Mouse (Mus musculus) myocyte (in vitro differentiated cells): ENCODE data around the gene Numb. TPM values are rescaled to one million over a fixed set of nuclear protein-coding genes. Genes with fewer than 3 reads are reported as not detected.

Experiments used
- H3K27me3 ChIP-seq: one replicate; pipeline ENCODE4 v1.6.1; 2011; ENCODE audit not compliant: control insufficient read depth, insufficient read depth, insufficient read length
- H3K36me3 ChIP-seq: one replicate; pipeline ENCODE4 v1.6.1; 2011; ENCODE audit not compliant: control insufficient read depth, insufficient read depth
- H3K4me2 ChIP-seq: one replicate; pipeline ENCODE4 v1.6.1; 2011; ENCODE audit warnings: low read depth, control low read depth
- H3K4me3 ChIP-seq: one replicate; pipeline ENCODE4 v1.5.1; 2011; ENCODE audit warnings: mild to moderate bottlenecking, control low read depth, moderate library complexity
- H3K79me2 ChIP-seq: one replicate; pipeline ENCODE4 v1.6.1; 2011; ENCODE audit not compliant: control insufficient read depth, insufficient read depth
- H3ac ChIP-seq: one replicate; pipeline ENCODE4 v1.6.1; 2011; ENCODE audit not compliant: control insufficient read depth, insufficient read length
- CEBPB ChIP-seq: IDR thresholded peaks from 2 replicates; pipeline ENCODE4 v1.6.1; 2011; ENCODE audit warnings: mild to moderate bottlenecking, moderate library complexity; ENCODE audit not compliant: poor library complexity, insufficient read depth, severe bottlenecking
- E2F4 ChIP-seq: IDR thresholded peaks from one replicate; pipeline ENCODE4 v1.6.1; 2011; ENCODE audit warnings: mild to moderate bottlenecking, control low read depth, moderate library complexity; ENCODE audit not compliant: insufficient read depth
- MAX ChIP-seq: IDR thresholded peaks from one replicate; pipeline ENCODE4 v1.6.1; 2011; ENCODE audit warnings: low read depth, mild to moderate bottlenecking, control low read depth
- MYOD1 ChIP-seq, 3 experiments: IDR thresholded peaks; one replicate each; pipeline ENCODE4 v1.6.1; 2011; ENCODE audit warnings: control low read depth in 2 of 3, low read depth in 2 of 3, mild to moderate bottlenecking in 2 of 3, moderate library complexity in 1 of 3; ENCODE audit not compliant: insufficient read length in 2 of 3, control insufficient read depth in 1 of 3
- MYOG ChIP-seq, 3 experiments: IDR thresholded peaks; one replicate each; pipeline ENCODE4 v1.6.1; 2011; ENCODE audit warnings: control low read depth in 2 of 3, low read depth in 2 of 3, mild to moderate bottlenecking in 2 of 3; ENCODE audit not compliant: insufficient read length in 2 of 3, control insufficient read depth in 1 of 3, insufficient read depth in 1 of 3
- POLR2A ChIP-seq: IDR thresholded peaks from one replicate; pipeline ENCODE4 v1.6.1; 2011; ENCODE audit warnings: low read depth, mild to moderate bottlenecking, control low read depth, moderate library complexity; ENCODE audit not compliant: insufficient read length
- POLR2AphosphoS2 ChIP-seq: IDR thresholded peaks from one replicate; pipeline ENCODE4 v1.6.1; 2011; ENCODE audit warnings: low read depth, control low read depth; ENCODE audit not compliant: insufficient read length
- REST ChIP-seq: IDR thresholded peaks from one replicate; pipeline ENCODE4 v1.6.1; 2011; ENCODE audit warnings: mild to moderate bottlenecking, control low read depth, moderate library complexity; ENCODE audit not compliant: insufficient read depth, insufficient read length
- SRF ChIP-seq: IDR thresholded peaks from one replicate; pipeline ENCODE4 v1.6.1; 2011; ENCODE audit warnings: low read depth; ENCODE audit not compliant: control insufficient read depth, insufficient read length
- TCF12 ChIP-seq: IDR thresholded peaks from one replicate; pipeline ENCODE4 v1.6.1; 2011; ENCODE audit warnings: mild to moderate bottlenecking, control low read depth; ENCODE audit not compliant: poor library complexity, insufficient read depth, severe bottlenecking
- TCF3 ChIP-seq: IDR thresholded peaks from one replicate; pipeline ENCODE4 v1.6.1; 2011; ENCODE audit warnings: low read depth, control low read depth; ENCODE audit not compliant: insufficient read length
- USF1 ChIP-seq: IDR thresholded peaks from one replicate; pipeline ENCODE4 v1.6.1; 2011; ENCODE audit warnings: low read depth, mild to moderate bottlenecking, control low read depth, moderate library complexity
- polyA plus RNA-seq: library from polyadenylated mRNA; unstranded; fragments of >200 nt; fragmentation: generic; extraction: Trizol; gene quantifications from one replicate; pipeline ENCODE4 v1.2.1, GENCODE M21; 2012; ENCODE audit warnings: missing spikeins

Numb gene
- polyA plus RNA-seq, 1 experiment = 10.0 TPM

- Histone ChIP-seq H3K4me2 (no peak overlapping the region), H3K79me2 (peaks cover 3% of the 10 kb centered on the region), H3K36me3 (no peaks in the 10 kb centered on the region), H3K4me3 (no peak overlapping the region), H3K27me3 (no peaks in the 10 kb centered on the region), H3ac (no peak overlapping the region)
- TF ChIP-seq TCF12 = no peak
Observed at GRCm38 (mm10) chr12:83924332-83924731, 2.6 kb upstream of the Numb start.

DNA sequence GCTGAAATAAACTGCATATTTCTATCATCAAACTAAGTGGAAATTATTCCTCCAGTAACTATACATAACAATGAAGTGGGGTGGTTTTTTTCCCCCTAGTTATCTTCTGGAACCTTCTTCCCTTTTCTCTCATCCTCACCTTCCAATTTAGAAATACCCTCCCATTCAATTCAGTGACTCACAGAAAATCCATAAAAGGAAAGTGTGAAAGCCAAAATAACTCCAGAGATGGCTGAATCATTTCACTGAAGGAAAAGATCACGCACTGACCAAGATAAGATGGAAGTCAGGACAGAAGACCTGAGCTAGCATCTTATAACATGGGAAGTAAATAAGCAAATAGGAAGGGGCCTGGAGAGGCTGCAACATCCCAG is 1.7 kb upstream of the Numb start:
- no peak overlapping the region for H3ac ChIP-seq
- peak overlapping the region; percentile 89 for H3K4me2 ChIP-seq
- peaks cover 12% of the 10 kb centered on the region for H3K79me2 ChIP-seq
- H3K27me3 ChIP-seq = no peaks in the 10 kb centered on the region
- TF ChIP-seq POLR2AphosphoS2 (no peak), MYOG (IDR thresholded peaks at IDR 0.05; ENCODE audit: control insufficient read depth in 1 of 3, insufficient read depth in 1 of 3, insufficient read length in 2 of 3, low read depth in 2 of 3) (no peak), MAX (no peak), CEBPB (no peak), MYOD1 (IDR thresholded peaks at IDR 0.05; ENCODE audit: control insufficient read depth in 1 of 3, insufficient read length in 2 of 3, low read depth in 2 of 3) (no peak), SRF (no peak), TCF12 (no peak), POLR2A (no peak), E2F4 (no peak), TCF3 (no peak), REST (no peak), USF1 (no peak)
- no peak overlapping the region for H3K4me3 ChIP-seq
- H3K36me3 ChIP-seq = no peaks in the 10 kb centered on the region

DNA sequence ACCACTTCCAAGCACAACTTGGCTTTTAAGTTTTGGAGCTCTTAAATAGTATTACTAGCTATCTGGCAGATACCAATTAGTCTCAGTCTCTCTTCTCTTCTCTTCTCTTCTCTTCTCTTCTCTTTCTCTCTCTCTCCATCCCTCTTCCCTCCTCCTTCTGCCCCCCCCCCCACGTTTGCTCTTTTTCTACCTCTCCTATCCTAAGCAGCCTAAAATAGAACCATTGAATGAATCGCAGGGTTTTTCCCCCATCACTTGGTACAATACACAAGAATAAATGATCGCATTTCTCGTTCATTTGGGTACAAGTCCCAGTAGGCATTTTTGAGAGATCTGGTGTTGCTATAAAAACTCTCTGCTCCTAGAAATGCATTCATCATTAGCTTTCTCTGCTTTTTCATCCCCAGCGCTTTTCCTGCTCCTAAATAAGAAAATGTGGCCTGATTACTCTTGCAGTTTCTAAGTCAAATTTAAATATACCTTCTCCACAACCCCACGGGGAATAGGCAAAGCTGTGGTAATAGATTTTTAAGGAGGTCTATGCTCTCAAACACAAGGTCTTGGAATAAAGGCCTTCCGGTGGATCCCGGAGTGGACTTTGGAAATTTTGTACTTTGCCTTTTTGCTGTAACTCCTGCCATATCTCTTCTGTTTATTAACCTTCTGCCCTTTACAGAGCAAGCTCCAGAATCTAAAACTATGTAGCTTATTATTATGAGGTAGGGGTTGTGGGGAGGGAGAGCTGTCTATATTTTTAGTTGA is 1.2 kb upstream of the Numb start:
- H3K27me3 ChIP-seq = no peaks in the 10 kb centered on the region
- H3K4me3 ChIP-seq = peak overlapping the region; percentile 35
- H3K36me3 ChIP-seq = no peaks in the 10 kb centered on the region
- TF ChIP-seq CEBPB = no peak
- no peak for TF ChIP-seq SRF
- TF ChIP-seq MAX = no peak
- no peak for TF ChIP-seq MYOD1 (IDR thresholded peaks at IDR 0.05; ENCODE audit: control insufficient read depth in 1 of 3, insufficient read length in 2 of 3, low read depth in 2 of 3)
- no peak for TF ChIP-seq E2F4
- TF ChIP-seq TCF12 = no peak
- TF ChIP-seq POLR2A = no peak
- no peak for TF ChIP-seq REST
- no peak for TF ChIP-seq USF1
- no peak for TF ChIP-seq POLR2AphosphoS2
- TF ChIP-seq TCF3 = no peak
- no peak for TF ChIP-seq MYOG (IDR thresholded peaks at IDR 0.05; ENCODE audit: control insufficient read depth in 1 of 3, insufficient read depth in 1 of 3, insufficient read length in 2 of 3, low read depth in 2 of 3)
- H3ac ChIP-seq = no peak overlapping the region
- H3K4me2 ChIP-seq = peak overlapping the region; percentile 89
- peaks cover 12% of the 10 kb centered on the region for H3K79me2 ChIP-seq

- TF ChIP-seq MYOG (IDR thresholded peaks at IDR 0.05; ENCODE audit: control insufficient read depth in 1 of 3, insufficient read depth in 1 of 3, insufficient read length in 2 of 3, low read depth in 2 of 3) (no peak), MYOD1 (IDR thresholded peaks at IDR 0.05; ENCODE audit: control insufficient read depth in 1 of 3, insufficient read length in 2 of 3, low read depth in 2 of 3) (peak in 1 of 3 experiments; percentile 2), CEBPB (no peak)
- Histone ChIP-seq H3K4me2 (peak overlapping the region; percentile 85), H3K4me3 (peak overlapping the region; percentile 35), H3K79me2 (peaks cover 12% of the 10 kb centered on the region), H3ac (peak overlapping the region; percentile 60), H3K27me3 (no peaks in the 10 kb centered on the region), H3K36me3 (no peaks in the 10 kb centered on the region)
Observed at GRCm38 (mm10) chr12:83920721-83921441, 853 bp downstream of the Numb start.

DNA sequence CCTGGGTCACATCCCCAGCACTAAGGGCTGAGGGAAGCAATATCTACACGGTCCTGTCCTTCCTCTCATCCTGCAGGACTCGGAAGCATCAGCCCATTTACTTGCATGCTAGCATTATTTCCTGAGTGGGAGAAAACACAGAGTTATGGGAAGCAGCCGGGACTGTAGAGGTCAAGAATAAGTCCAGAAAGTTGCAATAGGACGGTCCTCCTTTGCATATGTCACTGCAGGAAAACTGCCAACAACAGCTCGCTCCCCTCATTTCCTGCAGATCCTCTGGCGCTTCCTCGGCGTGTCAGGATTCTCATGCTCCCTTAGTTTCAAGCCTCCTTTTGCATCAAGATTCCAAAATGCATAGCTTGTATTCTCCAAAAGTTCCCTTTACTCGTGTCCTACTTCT is 4.8 kb downstream of the Numb start:
- Histone ChIP-seq H3K36me3 (no peaks in the 10 kb centered on the region), H3K4me2 (no peak overlapping the region), H3ac (no peak overlapping the region), H3K79me2 (peaks cover 24% of the 10 kb centered on the region), H3K27me3 (no peaks in the 10 kb centered on the region), H3K4me3 (no peak overlapping the region)
- TF ChIP-seq E2F4 (no peak), MYOD1 (IDR thresholded peaks at IDR 0.05; ENCODE audit: control insufficient read depth in 1 of 3, insufficient read length in 2 of 3, low read depth in 2 of 3) (no peak), CEBPB (no peak), MAX (no peak), POLR2A (no peak), TCF3 (no peak), SRF (no peak), MYOG (IDR thresholded peaks at IDR 0.05; ENCODE audit: control insufficient read depth in 1 of 3, insufficient read depth in 1 of 3, insufficient read length in 2 of 3, low read depth in 2 of 3) (no peak), REST (no peak), TCF12 (no peak), POLR2AphosphoS2 (no peak), USF1 (no peak)
